Mouse (Mus musculus) heart, postnatal 0 days (tissue): ENCODE results near the gene Coil.

Experiments
- CTCF ChIP-seq: IDR thresholded peaks from 2 replicates; pipeline ENCODE4 v1.5.1; 2016; ENCODE audit warnings: antibody characterized with exemption, control low read depth, low read depth
- EP300 ChIP-seq: IDR thresholded peaks from 2 replicates; pipeline ENCODE4 v1.6.1; 2016; ENCODE audit warnings: antibody characterized with exemption, low read depth

DNA sequence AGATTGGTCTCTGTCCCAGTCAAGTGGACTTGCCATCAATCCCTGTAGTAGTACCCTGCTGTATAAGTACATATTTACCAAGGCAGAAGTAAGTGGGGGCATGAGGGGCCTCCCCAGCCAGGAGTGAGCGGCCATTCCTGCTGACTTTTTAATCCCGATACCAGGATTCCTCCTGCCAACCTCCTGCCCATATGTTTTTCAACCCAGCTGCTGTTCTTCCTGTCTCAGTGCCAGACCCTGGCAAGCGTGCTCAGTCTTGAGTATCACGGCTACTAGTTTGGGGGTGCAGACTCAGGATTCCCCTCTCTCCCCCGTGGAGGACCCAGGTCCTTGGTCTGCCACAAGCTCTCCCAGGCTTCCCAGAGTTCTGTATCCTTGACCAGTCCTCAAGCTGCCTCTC is 32.6 kb downstream of the Coil start:
- TF ChIP-seq CTCF = no peak
- TF ChIP-seq EP300 = no peak
